Mouse (Mus musculus) thymus, adult 2 months (tissue): Measurements from ENCODE around the gene Lypd8.

Source experiments
- CTCF ChIP-seq: fragments of 200-500 bp; IDR thresholded peaks from 2 replicates; pipeline ENCODE4 v1.5.1; 2012; ENCODE audit warnings: mild to moderate bottlenecking, control low read depth, low read length, moderate library complexity, borderline replicate concordance; ENCODE audit not compliant: control insufficient read depth, poor library complexity, insufficient read depth; ENCODE audit errors: extremely low read depth
- POLR2A ChIP-seq: fragments of 200-500 bp; IDR thresholded peaks from 2 replicates; pipeline ENCODE4 v1.6.1; 2012; ENCODE audit warnings: mild to moderate bottlenecking, low read length, control low read depth, moderate library complexity; ENCODE audit not compliant: control insufficient read depth, poor library complexity, insufficient read depth; ENCODE audit errors: extremely low read depth

DNA sequence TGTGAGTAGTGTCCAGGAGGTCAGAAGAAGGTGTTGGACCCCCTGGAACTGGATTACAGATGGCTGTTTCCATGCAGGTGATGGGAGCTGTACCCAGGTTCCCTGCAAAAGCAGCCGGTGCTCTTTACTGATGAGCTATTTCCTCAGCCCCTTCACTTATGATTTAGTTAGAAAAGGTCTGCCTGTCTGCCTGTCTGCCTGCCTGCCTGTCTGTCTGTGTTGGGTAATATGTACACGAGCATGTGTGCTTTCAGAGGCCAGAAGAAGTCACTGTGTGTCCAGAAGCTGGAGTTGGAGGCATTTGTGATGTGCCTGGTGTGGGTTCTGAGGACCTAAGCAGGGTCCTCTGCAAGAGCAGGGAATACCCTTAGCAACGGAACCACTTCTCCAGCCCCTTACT is 25.1 kb upstream of the Lypd8 start:
- no peak for TF ChIP-seq CTCF
- TF ChIP-seq POLR2A = no peak
